Mouse (Mus musculus): ENCODE measurements around the gene Slfn5.
A peak's percentile ranks its signal among the peaks of the same experiment; 100 is the strongest.

DNA sequence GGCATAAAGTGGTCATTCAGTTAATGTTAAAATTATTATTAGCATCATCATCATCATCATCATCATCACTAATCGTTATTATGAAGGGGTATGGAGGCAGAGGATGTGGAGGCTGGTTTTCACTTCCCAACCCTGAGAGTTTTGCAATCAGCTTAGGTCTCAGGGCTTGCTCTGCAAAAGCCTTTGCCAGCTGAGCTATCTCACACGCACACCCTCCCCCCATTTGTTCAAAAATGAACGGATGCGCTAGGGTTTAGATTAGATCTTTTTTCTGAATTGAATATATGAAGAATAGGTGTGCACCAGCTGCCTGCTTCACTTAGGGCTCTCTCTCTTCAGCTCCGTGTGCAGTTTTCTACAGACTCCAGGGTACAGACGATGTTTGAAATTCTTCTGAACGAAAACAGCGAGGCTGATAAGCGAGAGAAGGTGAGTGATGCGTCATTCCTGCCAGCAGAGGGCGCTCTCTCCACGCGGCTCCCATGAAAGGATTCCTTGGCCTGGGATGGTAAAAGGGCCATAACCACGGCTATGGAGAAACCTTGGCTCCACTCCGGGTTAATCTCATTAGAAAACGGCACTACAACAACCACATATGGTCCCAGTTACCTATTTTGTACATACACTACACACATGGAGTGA is 36.3 kb upstream of the Slfn5 start:
- no peak for TF ChIP-seq MAFK (IDR thresholded peaks at IDR 0.05; ENCODE audit: insufficient read depth, low read depth, low read length)
- no peak for TF ChIP-seq HCFC1 (IDR thresholded peaks at IDR 0.05; ENCODE audit: borderline replicate concordance, insufficient read depth, low read length)
- peak; percentile 31; the same call in 1 of the 2 replicates for TF ChIP-seq ZC3H11A (IDR thresholded peaks at IDR 0.05; ENCODE audit: borderline replicate concordance, low read depth, low read length)

Data from ES-E14 (cell line).